Mouse (Mus musculus) C2C12 (cell line): Measurements from ENCODE around the gene Acoxl.

Experiments used
- CEBPB ChIP-seq: IDR thresholded peaks from one replicate; pipeline ENCODE4 v1.6.1; 2011; ENCODE audit warnings: low read depth, mild to moderate bottlenecking, control low read depth, moderate library complexity
- CTCF ChIP-seq: IDR thresholded peaks from one replicate; pipeline ENCODE4 v1.5.1; 2011; ENCODE audit not compliant: control insufficient read depth, insufficient read depth, insufficient read length
- MYOD1 ChIP-seq: IDR thresholded peaks from one replicate; pipeline ENCODE4 v1.6.1; 2011; ENCODE audit warnings: low read depth; ENCODE audit not compliant: control insufficient read depth, insufficient read length
- MYOG ChIP-seq: IDR thresholded peaks from one replicate; pipeline ENCODE4 v1.6.1; 2011; ENCODE audit not compliant: control insufficient read depth, insufficient read length; ENCODE audit errors: extremely low read depth

GRCm38 (mm10) chr2:128015602-128016001 is 176.9 kb downstream of the Acoxl start:
- TF ChIP-seq CTCF: no peak
- no peak for TF ChIP-seq MYOG
- TF ChIP-seq MYOD1: no peak
- no peak for TF ChIP-seq CEBPB
